Mouse (Mus musculus): ENCODE results near the gene Cartpt. TPM values are rescaled to one million over a fixed set of nuclear protein-coding genes. Genes with fewer than 3 reads are reported as not detected.
"Not testable (repeated sequence)": the region's sequence is repeated elsewhere in the genome, so short reads cannot be mapped to it uniquely, and the experiment has no call there.

Cartpt gene
- polyA plus RNA-seq, 1 experiment from 2014 or later: 36.2 TPM

DNA sequence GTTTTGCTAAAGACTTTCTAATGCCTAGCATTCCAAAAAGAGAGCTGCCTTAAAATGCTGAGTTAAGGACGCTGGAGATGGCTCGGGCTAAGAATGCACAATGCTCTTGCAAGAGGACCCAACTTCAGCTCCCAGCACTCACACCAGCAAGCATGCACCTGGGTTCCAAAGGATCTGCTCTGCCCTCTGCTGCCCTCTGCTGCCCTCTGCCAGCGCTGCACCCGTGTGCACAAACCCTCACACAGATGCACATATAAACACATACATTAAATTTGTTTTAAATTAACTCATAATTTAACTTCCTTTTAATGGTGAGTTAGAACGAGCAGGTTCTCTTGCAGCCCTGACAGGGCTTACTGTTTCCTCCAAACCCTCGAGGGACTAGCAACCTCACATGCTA lies 32.5 kb downstream of the Cartpt start:
- WGBS: 95% methylated on average over 6 of the region's 6 CpGs
- no peak overlapping the region for H3K4me3 ChIP-seq (ENCODE audit: low read depth, low read length)
- no peaks in the 10 kb centered on the region for H3K27me3 ChIP-seq (ENCODE audit: control insufficient read depth, insufficient read depth, low read length)
- DNase-seq (ENCODE audit: low spot score, missing footprints): no peak
- H3K9ac ChIP-seq (ENCODE audit: low read length): no peak overlapping the region
- H3K4me2 ChIP-seq: no peak overlapping the region
- no peaks in the 10 kb centered on the region for H3K36me3 ChIP-seq (ENCODE audit: control insufficient read depth, insufficient read depth, low read length)
- no peak overlapping the region for H3K27ac ChIP-seq (ENCODE audit: low read depth, low read length)
- H3K9me3 ChIP-seq (ENCODE audit: control insufficient read depth, low read length): no peaks in the 10 kb centered on the region
- ATAC-seq (ENCODE audit: low FRiP score): no peak
- no peaks in the 10 kb centered on the region for H3K4me1 ChIP-seq (ENCODE audit: control insufficient read depth, insufficient read depth, low read length)

DNA sequence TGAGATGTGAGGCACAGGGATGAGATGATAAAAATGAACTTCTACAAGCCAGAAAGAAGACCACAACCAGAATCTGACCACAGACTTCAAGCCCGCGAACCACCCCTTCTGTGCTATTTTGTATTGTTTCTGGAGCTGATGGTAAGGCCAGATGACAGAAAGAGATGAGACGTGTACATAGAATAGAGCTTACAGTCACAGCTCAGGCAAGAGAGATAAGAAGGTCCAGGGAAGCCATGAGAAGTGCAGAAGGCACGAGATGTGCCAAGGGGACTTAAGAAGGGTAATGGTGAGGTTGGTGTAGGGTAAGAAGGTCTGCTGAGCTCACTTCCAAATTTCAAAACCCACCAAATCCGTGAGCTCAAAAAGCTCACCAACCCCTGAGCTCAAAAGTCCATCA lies 36.6 kb downstream of the Cartpt start:
- DNase-seq (ENCODE audit: low spot score, missing footprints): no peak
- no peaks in the 10 kb centered on the region for H3K4me1 ChIP-seq (ENCODE audit: control insufficient read depth, insufficient read depth, low read length)
- no peak for ATAC-seq (ENCODE audit: low FRiP score)
- H3K27me3 ChIP-seq (ENCODE audit: control insufficient read depth, insufficient read depth, low read length): no peaks in the 10 kb centered on the region
- H3K9me3 ChIP-seq (ENCODE audit: control insufficient read depth, low read length): no peaks in the 10 kb centered on the region; the same call in 1 of the 2 replicates
- no peak overlapping the region for H3K27ac ChIP-seq (ENCODE audit: low read depth, low read length)
- WGBS: 77% methylated on average over 5 of the region's 5 CpGs
- H3K4me2 ChIP-seq: no peak overlapping the region
- H3K9ac ChIP-seq (ENCODE audit: low read length): no peak overlapping the region
- no peaks in the 10 kb centered on the region for H3K36me3 ChIP-seq (ENCODE audit: control insufficient read depth, insufficient read depth, low read length)
- H3K4me3 ChIP-seq (ENCODE audit: low read depth, low read length): no peak overlapping the region

DNA sequence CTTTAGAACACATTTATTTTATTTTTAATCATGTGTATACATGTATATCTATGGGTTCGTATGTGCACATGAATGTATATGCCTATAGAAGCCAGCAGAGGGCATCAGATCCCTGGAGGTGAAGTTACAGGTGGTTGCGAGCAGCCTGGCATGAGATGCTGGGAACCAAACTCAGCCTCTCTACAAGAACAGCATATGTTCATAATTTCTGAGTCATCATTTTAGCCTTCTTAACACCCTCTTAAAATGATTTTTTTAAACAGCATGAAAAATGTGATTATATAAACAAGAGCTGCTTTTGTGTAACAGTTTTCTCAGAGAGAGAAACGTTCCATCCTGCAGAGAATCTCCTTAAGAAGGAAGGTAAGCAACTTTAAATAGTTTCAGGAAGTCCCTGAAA lies 40.2 kb downstream of the Cartpt start:
- no peak for ATAC-seq (ENCODE audit: low FRiP score)
- Histone ChIP-seq H3K4me1 (ENCODE audit: control insufficient read depth, insufficient read depth, low read length) (no peaks in the 10 kb centered on the region), H3K9ac (ENCODE audit: low read length) (no peak overlapping the region), H3K9me3 (ENCODE audit: control insufficient read depth, low read length) (no peaks in the 10 kb centered on the region; the same call in 1 of the 2 replicates), H3K27ac (ENCODE audit: low read depth, low read length) (no peak overlapping the region), H3K27me3 (ENCODE audit: control insufficient read depth, insufficient read depth, low read length) (no peaks in the 10 kb centered on the region), H3K4me3 (ENCODE audit: low read depth, low read length) (no peak overlapping the region), H3K36me3 (ENCODE audit: control insufficient read depth, insufficient read depth, low read length) (no peaks in the 10 kb centered on the region), H3K4me2 (no peak overlapping the region)
- WGBS: 84% methylated on average over 3 of the region's 3 CpGs
- no peak for DNase-seq (ENCODE audit: low spot score, missing footprints)

DNA sequence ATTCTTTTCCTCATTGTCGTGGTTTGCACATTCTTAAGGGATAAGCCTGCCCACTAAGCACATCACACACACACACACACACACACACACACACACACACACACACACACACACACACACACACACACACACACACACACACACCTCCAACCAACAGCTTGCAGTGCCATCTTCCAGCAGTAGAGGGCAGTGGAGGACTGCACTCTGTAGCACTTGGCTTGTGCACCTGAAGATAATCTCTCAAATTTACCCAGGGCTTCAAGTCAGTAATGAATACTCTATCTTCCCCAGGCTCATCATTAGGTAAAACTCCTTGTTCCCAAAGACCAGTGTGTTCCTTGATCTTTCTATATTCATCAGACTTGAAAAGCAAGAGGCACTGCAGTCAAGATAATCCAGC lies 41.8 kb downstream of the Cartpt start:
- Histone ChIP-seq H3K4me1 (ENCODE audit: control insufficient read depth, insufficient read depth, low read length) (no peaks in the 10 kb centered on the region), H3K9ac (ENCODE audit: low read length) (no peak overlapping the region), H3K27me3 (ENCODE audit: control insufficient read depth, insufficient read depth, low read length) (no peaks in the 10 kb centered on the region), H3K36me3 (ENCODE audit: control insufficient read depth, insufficient read depth, low read length) (no peaks in the 10 kb centered on the region), H3K9me3 (ENCODE audit: control insufficient read depth, low read length) (no peaks in the 10 kb centered on the region; the same call in 1 of the 2 replicates), H3K27ac (ENCODE audit: low read depth, low read length) (no peak overlapping the region), H3K4me3 (ENCODE audit: low read depth, low read length) (no peak overlapping the region), H3K4me2 (no peak overlapping the region)
- ATAC-seq (ENCODE audit: low FRiP score): 0 out of 2 replicates have a peak, but pooled peaks have one; percentile 33
- 5% methylated on average over 1 of the region's 1 CpGs for WGBS
- DNase-seq (ENCODE audit: low spot score, missing footprints): peak; percentile 98

DNA sequence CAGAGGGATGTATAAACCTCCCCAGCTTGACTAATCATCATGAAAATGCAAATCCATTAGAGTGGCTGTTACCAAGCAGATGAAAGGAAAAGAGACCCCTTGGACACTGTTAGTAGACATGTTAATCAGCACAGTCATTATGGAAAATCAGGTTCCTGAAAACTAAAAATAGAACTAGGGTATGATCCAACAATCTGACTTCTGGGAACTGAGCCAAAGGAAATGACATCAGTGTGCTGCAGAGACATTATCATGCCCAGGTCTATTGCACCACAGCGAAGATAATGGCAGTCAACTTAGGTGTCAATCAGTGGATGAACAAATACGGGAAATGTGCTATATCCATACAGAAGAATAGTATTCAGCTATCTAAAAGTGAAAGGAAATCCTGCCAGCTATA lies 43.0 kb downstream of the Cartpt start:
- no peak overlapping the region for H3K4me2 ChIP-seq
- no peak overlapping the region for H3K4me3 ChIP-seq (ENCODE audit: low read depth, low read length)
- no peaks in the 10 kb centered on the region for H3K27me3 ChIP-seq (ENCODE audit: control insufficient read depth, insufficient read depth, low read length)
- no peaks in the 10 kb centered on the region; the same call in 1 of the 2 replicates for H3K9me3 ChIP-seq (ENCODE audit: control insufficient read depth, low read length)
- DNase-seq (ENCODE audit: low spot score, missing footprints) (peak; percentile 14), ATAC-seq (ENCODE audit: low FRiP score) (no peak)
- WGBS: 89% methylated on average over 2 of the region's 2 CpGs
- no peak overlapping the region for H3K27ac ChIP-seq (ENCODE audit: low read depth, low read length)
- H3K36me3 ChIP-seq (ENCODE audit: control insufficient read depth, insufficient read depth, low read length): no peaks in the 10 kb centered on the region
- H3K9ac ChIP-seq (ENCODE audit: low read length): no peak overlapping the region
- no peaks in the 10 kb centered on the region for H3K4me1 ChIP-seq (ENCODE audit: control insufficient read depth, insufficient read depth, low read length)

DNA sequence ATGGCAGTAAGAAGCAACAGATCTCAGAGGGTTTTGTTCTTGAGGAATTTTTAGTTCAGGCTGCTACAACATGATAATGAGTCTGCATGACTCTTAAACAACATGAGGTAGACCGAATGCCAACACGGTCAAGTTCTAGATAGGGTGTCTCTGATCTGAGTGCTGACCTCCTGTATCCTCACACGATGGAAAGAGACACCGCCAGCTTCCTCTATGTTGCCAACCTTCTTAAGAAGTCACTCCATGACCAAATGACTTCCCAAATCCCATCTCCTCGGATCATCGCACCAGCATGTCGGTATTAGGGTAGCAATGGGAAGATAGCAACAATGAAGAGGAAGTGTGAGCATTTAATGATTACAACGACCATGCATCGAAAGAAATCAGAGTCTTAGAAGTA lies 43.6 kb downstream of the Cartpt start:
- WGBS: 83% methylated on average over 9 of the region's 9 CpGs

DNA sequence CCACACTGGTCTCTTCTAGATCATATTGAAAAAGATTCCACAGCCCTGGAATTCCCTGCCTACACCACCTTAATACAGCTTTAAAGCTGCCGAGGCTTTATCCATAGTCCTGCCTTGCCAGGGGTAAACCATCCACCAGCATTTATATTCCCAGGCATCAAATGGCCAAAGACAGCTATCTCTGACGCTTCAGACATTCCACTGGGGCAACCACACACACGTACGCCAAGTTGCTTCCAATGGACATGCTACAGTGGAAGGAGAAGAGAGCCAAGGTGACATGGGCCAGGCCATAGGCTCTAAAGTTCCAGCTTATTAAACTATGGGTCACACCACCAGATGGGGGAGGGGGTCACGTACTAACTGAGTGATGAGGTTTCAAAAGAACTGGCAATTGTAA lies 45.7 kb downstream of the Cartpt start:
- no peaks in the 10 kb centered on the region for H3K27me3 ChIP-seq (ENCODE audit: control insufficient read depth, insufficient read depth, low read length)
- DNase-seq (ENCODE audit: low spot score, missing footprints): peak; percentile 33
- no peak overlapping the region for H3K4me3 ChIP-seq (ENCODE audit: low read depth, low read length)
- 84% methylated on average over 5 of the region's 5 CpGs for WGBS
- H3K9me3 ChIP-seq (ENCODE audit: control insufficient read depth, low read length): no peaks in the 10 kb centered on the region
- no peaks in the 10 kb centered on the region for H3K4me1 ChIP-seq (ENCODE audit: control insufficient read depth, insufficient read depth, low read length)
- no peak for ATAC-seq (ENCODE audit: low FRiP score)
- no peaks in the 10 kb centered on the region for H3K36me3 ChIP-seq (ENCODE audit: control insufficient read depth, insufficient read depth, low read length)
- H3K27ac ChIP-seq (ENCODE audit: low read depth, low read length): no peak overlapping the region
- H3K4me2 ChIP-seq: no peak overlapping the region
- no peak overlapping the region for H3K9ac ChIP-seq (ENCODE audit: low read length)

More for the DNA sequence above, 43.6 kb downstream of the Cartpt start:
- Histone ChIP-seq H3K4me3 (ENCODE audit: low read depth, low read length) (no peak overlapping the region), H3K27ac (ENCODE audit: low read depth, low read length) (no peak overlapping the region), H3K4me1 (ENCODE audit: control insufficient read depth, insufficient read depth, low read length) (no peaks in the 10 kb centered on the region), H3K36me3 (ENCODE audit: control insufficient read depth, insufficient read depth, low read length) (no peaks in the 10 kb centered on the region), H3K27me3 (ENCODE audit: control insufficient read depth, insufficient read depth, low read length) (no peaks in the 10 kb centered on the region), H3K9me3 (ENCODE audit: control insufficient read depth, low read length) (no peaks in the 10 kb centered on the region; the same call in 1 of the 2 replicates), H3K9ac (ENCODE audit: low read length) (no peak overlapping the region), H3K4me2 (no peak overlapping the region)
- ATAC-seq (ENCODE audit: low FRiP score) (no peak), DNase-seq (ENCODE audit: low spot score, missing footprints) (peak; percentile 73)

DNA sequence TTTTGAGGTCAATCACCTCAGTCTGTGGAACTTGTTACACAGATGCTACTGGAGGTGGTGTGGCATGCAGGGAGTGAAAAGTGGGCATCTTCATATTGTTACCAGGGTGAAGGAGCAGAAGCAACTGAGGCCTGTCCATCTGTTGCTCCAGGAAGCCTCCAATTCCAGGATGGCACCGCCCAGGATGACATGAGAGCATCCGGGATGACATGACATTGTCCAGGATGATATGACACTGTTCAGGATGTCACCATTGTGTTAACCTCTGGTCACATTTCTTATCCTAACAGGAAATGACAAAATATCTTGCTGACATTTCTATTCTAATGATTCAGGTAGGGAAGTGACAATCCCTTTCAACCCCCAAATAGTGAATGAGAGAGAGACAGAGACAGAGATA lies 47.8 kb downstream of the Cartpt start:
- no peaks in the 10 kb centered on the region for H3K36me3 ChIP-seq (ENCODE audit: control insufficient read depth, insufficient read depth, low read length)
- no peak overlapping the region for H3K4me3 ChIP-seq (ENCODE audit: low read depth, low read length)
- H3K9ac ChIP-seq (ENCODE audit: low read length): no peak overlapping the region
- no peaks in the 10 kb centered on the region for H3K9me3 ChIP-seq (ENCODE audit: control insufficient read depth, low read length)
- no peak overlapping the region for H3K27ac ChIP-seq (ENCODE audit: low read depth, low read length)
- H3K4me2 ChIP-seq: no peak overlapping the region
- 93% methylated on average over 2 of the region's 2 CpGs for WGBS
- no peaks in the 10 kb centered on the region for H3K4me1 ChIP-seq (ENCODE audit: control insufficient read depth, insufficient read depth, low read length)
- DNase-seq (ENCODE audit: low spot score, missing footprints): peak; percentile 35
- H3K27me3 ChIP-seq (ENCODE audit: control insufficient read depth, insufficient read depth, low read length): no peaks in the 10 kb centered on the region
- ATAC-seq (ENCODE audit: low FRiP score): no peak

DNA sequence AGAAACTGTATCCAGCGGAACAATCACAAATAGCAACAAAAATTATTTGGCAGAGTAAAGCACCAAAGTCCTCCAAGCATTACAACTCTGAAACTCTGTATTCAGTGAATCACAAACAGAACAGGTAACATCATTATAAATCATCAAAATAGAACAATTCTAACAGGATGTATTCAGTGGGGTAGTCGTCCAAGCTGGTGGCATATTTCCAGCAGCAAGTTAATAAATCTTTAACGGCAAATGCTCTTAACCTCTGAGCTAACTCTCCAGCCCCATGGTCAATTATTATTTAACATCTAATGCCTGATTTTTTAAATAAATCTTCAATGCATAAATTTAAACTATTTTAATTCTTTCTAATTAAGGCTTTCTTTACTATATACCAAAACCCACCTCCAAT lies 48.5 kb downstream of the Cartpt start:
- not testable (repeated sequence) for H3K27ac ChIP-seq (ENCODE audit: low read depth, low read length); H3K9me3 ChIP-seq (ENCODE audit: control insufficient read depth, low read length); H3K36me3 ChIP-seq (ENCODE audit: control insufficient read depth, insufficient read depth, low read length); DNase-seq (ENCODE audit: low spot score, missing footprints); H3K4me2 ChIP-seq; H3K4me3 ChIP-seq (ENCODE audit: low read depth, low read length); H3K9ac ChIP-seq (ENCODE audit: low read length); H3K27me3 ChIP-seq (ENCODE audit: control insufficient read depth, insufficient read depth, low read length); ATAC-seq (ENCODE audit: low FRiP score); H3K4me1 ChIP-seq (ENCODE audit: control insufficient read depth, insufficient read depth, low read length)
- WGBS: 81% methylated on average over 3 of the region's 3 CpGs

DNA sequence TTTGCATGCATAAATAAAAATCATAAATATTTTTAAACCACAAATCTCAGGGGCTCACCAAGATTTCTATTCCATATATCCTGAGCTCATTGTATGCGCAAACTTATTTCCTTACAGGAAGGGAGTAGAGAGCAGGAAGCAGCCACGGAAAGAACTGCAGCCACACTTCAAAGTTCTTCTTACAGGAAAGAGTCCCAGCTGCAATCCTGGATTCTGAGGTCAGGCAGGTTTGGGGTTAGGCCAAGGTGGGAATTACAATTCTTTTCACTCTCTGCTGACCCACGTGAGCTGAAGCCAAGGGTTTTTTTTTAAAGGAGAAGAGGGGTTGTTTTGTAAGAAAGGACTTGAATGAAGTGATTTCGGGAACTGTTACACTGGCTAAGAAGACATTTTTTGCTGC lies 49.9 kb downstream of the Cartpt start:
- H3K4me3 ChIP-seq (ENCODE audit: low read depth, low read length): no peak overlapping the region
- H3K4me2 ChIP-seq: no peak overlapping the region
- 57% methylated on average over 4 of the region's 4 CpGs for WGBS
- H3K36me3 ChIP-seq (ENCODE audit: control insufficient read depth, insufficient read depth, low read length): no peaks in the 10 kb centered on the region
- no peaks in the 10 kb centered on the region for H3K9me3 ChIP-seq (ENCODE audit: control insufficient read depth, low read length)
- no peak for ATAC-seq (ENCODE audit: low FRiP score)
- H3K9ac ChIP-seq (ENCODE audit: low read length): no peak overlapping the region
- H3K27me3 ChIP-seq (ENCODE audit: control insufficient read depth, insufficient read depth, low read length): no peaks in the 10 kb centered on the region
- H3K27ac ChIP-seq (ENCODE audit: low read depth, low read length): no peak overlapping the region
- H3K4me1 ChIP-seq (ENCODE audit: control insufficient read depth, insufficient read depth, low read length): no peaks in the 10 kb centered on the region
- DNase-seq (ENCODE audit: low spot score, missing footprints): peak; percentile 62
